Mouse (Mus musculus) limb, embryonic 15.5 days (tissue): ENCODE measurements around the gene Zbtb45. TPM values are rescaled to one million over a fixed set of nuclear protein-coding genes. Genes with fewer than 3 reads are reported as not detected.

ENCODE experiments used
- ATAC-seq: fragments of 200-750 bp; cut with Nextera tagmentation; 2 replicates; pipeline ENCODE4 v1.8.0; 2017; ENCODE audit warnings: low read depth, moderate TSS enrichment; ENCODE audit not compliant: insufficient number of reproducible peaks, low FRiP score, low TSS enrichment
- H3K27ac ChIP-seq: fragments of 300-500 bp; sonication (generic); 2 replicates; pipeline ENCODE4 v1.5.1; 2015; ENCODE audit warnings: moderate library complexity, mild to moderate bottlenecking, inconsistent platforms
- H3K27me3 ChIP-seq: fragments of 300-500 bp; sonication (generic); 2 replicates; pipeline ENCODE4 v1.6.1; 2015; ENCODE audit warnings: inconsistent platforms
- H3K36me3 ChIP-seq: fragments of 300-500 bp; sonication (generic); 2 replicates; pipeline ENCODE4 v1.6.1; 2015; ENCODE audit warnings: inconsistent platforms
- H3K4me1 ChIP-seq: fragments of 300-500 bp; sonication (generic); 2 replicates; pipeline ENCODE4 v1.6.1; 2015; ENCODE audit warnings: inconsistent platforms
- H3K4me2 ChIP-seq: fragments of 300-500 bp; sonication (generic); 2 replicates; pipeline ENCODE4 v1.6.1; 2015; ENCODE audit warnings: mild to moderate bottlenecking, inconsistent platforms
- H3K4me3 ChIP-seq: fragments of 300-500 bp; sonication (generic); 2 replicates; pipeline ENCODE4 v1.5.1; 2015; ENCODE audit warnings: mild to moderate bottlenecking, inconsistent platforms
- H3K9ac ChIP-seq: fragments of 300-500 bp; sonication (generic); 2 replicates; pipeline ENCODE4 v1.6.1; 2015; ENCODE audit warnings: inconsistent platforms
- H3K9me3 ChIP-seq: fragments of 300-500 bp; sonication (generic); 2 replicates; pipeline ENCODE4 v1.6.1; 2016; ENCODE audit warnings: inconsistent platforms
- WGBS: fragments of 180-500 bp; shearing (Covaris S2); methylation state at CpG from one replicate; pipeline ENCODE4 v1.1.7; 2015; 5-methylcytosine and 5-hydroxymethylcytosine counted together
- polyA plus RNA-seq: library from polyadenylated mRNA; unstranded; fragments of >200 nt; fragmentation: Nextera tagmentation; extraction: Ambion mirVana; gene quantifications from 2 replicates; pipeline ENCODE4 v1.2.1, GENCODE M21; 2015

Zbtb45 gene
- polyA plus RNA-seq, 1 experiment from 2014 or later: 23.7 TPM

- no peak overlapping the region for H3K4me3 ChIP-seq
Measured at GRCm38 (mm10) chr7:13031983-13032382, 22.1 kb upstream of the Zbtb45 start.

GRCm38 (mm10) chr7:13031069-13031468 lies 21.2 kb upstream of the Zbtb45 start:
- no peak overlapping the region for H3K4me2 ChIP-seq
- no peaks in the 10 kb centered on the region for H3K9me3 ChIP-seq
- ATAC-seq: no peak
- peaks cover 37% of the 10 kb centered on the region for H3K4me1 ChIP-seq
- H3K9ac ChIP-seq: no peak overlapping the region
- no peaks in the 10 kb centered on the region for H3K27me3 ChIP-seq
- peaks cover 87% of the 10 kb centered on the region for H3K36me3 ChIP-seq
- no peak overlapping the region for H3K27ac ChIP-seq
- WGBS: 67% methylated on average over 5 of the region's 5 CpGs
- no peak overlapping the region for H3K4me3 ChIP-seq

More at GRCm38 (mm10) chr7:13031983-13032382, 22.1 kb upstream of the Zbtb45 start:
- WGBS: 82% methylated on average over 2 of the region's 2 CpGs
- H3K36me3 ChIP-seq: peaks cover 83% of the 10 kb centered on the region
- no peak overlapping the region for H3K9ac ChIP-seq
- no peaks in the 10 kb centered on the region for H3K27me3 ChIP-seq
- H3K27ac ChIP-seq: no peak overlapping the region
- no peak for ATAC-seq
- peaks cover 37% of the 10 kb centered on the region for H3K4me1 ChIP-seq
- H3K4me2 ChIP-seq: no peak overlapping the region
- H3K9me3 ChIP-seq: no peaks in the 10 kb centered on the region

- no peaks in the 10 kb centered on the region for H3K9me3 ChIP-seq
- peaks cover 33% of the 10 kb centered on the region for H3K4me1 ChIP-seq
- 93% methylated on average over 4 of the region's 4 CpGs for WGBS
- H3K27me3 ChIP-seq: no peaks in the 10 kb centered on the region
- no peak overlapping the region for H3K4me3 ChIP-seq
- no peak overlapping the region for H3K4me2 ChIP-seq
- ATAC-seq: no peak
- no peak overlapping the region for H3K27ac ChIP-seq
- H3K9ac ChIP-seq: no peak overlapping the region
- H3K36me3 ChIP-seq: peaks cover 81% of the 10 kb centered on the region
Measured at GRCm38 (mm10) chr7:13028986-13029385, 19.2 kb upstream of the Zbtb45 start.

GRCm38 (mm10) chr7:13025511-13026112 lies 15.8 kb upstream of the Zbtb45 start:
- peak overlapping the region; percentile 97 for H3K4me3 ChIP-seq
- peaks cover 29% of the 10 kb centered on the region for H3K4me1 ChIP-seq
- no peaks in the 10 kb centered on the region for H3K9me3 ChIP-seq
- WGBS: 28% methylated on average over 4 of the region's 4 CpGs
- H3K27ac ChIP-seq: peak overlapping the region; percentile 100; the same call in 1 of the 2 replicates
- H3K27me3 ChIP-seq: no peaks in the 10 kb centered on the region
- H3K9ac ChIP-seq: peak overlapping the region; percentile 95
- no peak for ATAC-seq
- H3K36me3 ChIP-seq: peaks cover 52% of the 10 kb centered on the region
- H3K4me2 ChIP-seq: peak overlapping the region; percentile 89

DNA sequence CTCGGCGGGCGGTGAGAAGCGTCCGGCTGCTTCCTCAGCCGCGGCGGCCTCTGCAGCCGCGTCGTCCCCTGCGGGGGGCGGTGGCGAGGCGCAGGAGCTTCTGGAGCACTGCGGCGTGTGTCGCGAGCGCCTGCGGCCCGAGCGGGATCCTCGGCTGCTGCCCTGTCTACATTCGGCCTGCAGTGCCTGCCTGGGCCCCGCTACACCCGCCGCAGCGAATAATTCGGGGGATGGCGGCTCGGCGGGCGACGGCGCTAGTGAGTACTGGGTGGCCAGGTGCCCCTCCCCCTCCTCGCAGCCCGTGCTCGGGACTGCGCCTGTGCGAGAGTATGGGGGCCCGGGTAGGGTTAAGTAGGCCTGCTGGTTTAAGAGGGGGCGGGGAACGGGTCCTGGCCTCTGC lies 15.0 kb upstream of the Zbtb45 start:
- Histone ChIP-seq H3K27ac (peak overlapping the region; percentile 100), H3K36me3 (peaks cover 44% of the 10 kb centered on the region), H3K27me3 (no peaks in the 10 kb centered on the region), H3K9ac (peak overlapping the region; percentile 95), H3K4me1 (peaks cover 29% of the 10 kb centered on the region), H3K9me3 (no peaks in the 10 kb centered on the region), H3K4me2 (peak overlapping the region; percentile 89), H3K4me3 (peak overlapping the region; percentile 97)
- WGBS: under 1% methylated on average over 41 of the region's 44 CpGs
- peak; percentile 56 for ATAC-seq

- no peaks in the 10 kb centered on the region for H3K27me3 ChIP-seq
- peak; percentile 91 for ATAC-seq
- H3K27ac ChIP-seq: peak overlapping the region; percentile 100
- peak overlapping the region; percentile 95 for H3K9ac ChIP-seq
- H3K4me1 ChIP-seq: peaks cover 29% of the 10 kb centered on the region
- H3K36me3 ChIP-seq: peaks cover 37% of the 10 kb centered on the region
- under 1% methylated on average over 90 of the region's 95 CpGs for WGBS
- H3K4me3 ChIP-seq: peak overlapping the region; percentile 97
- peak overlapping the region; percentile 89 for H3K4me2 ChIP-seq
- H3K9me3 ChIP-seq: no peaks in the 10 kb centered on the region
Measured at GRCm38 (mm10) chr7:13023928-13024731, 14.3 kb upstream of the Zbtb45 start.

DNA sequence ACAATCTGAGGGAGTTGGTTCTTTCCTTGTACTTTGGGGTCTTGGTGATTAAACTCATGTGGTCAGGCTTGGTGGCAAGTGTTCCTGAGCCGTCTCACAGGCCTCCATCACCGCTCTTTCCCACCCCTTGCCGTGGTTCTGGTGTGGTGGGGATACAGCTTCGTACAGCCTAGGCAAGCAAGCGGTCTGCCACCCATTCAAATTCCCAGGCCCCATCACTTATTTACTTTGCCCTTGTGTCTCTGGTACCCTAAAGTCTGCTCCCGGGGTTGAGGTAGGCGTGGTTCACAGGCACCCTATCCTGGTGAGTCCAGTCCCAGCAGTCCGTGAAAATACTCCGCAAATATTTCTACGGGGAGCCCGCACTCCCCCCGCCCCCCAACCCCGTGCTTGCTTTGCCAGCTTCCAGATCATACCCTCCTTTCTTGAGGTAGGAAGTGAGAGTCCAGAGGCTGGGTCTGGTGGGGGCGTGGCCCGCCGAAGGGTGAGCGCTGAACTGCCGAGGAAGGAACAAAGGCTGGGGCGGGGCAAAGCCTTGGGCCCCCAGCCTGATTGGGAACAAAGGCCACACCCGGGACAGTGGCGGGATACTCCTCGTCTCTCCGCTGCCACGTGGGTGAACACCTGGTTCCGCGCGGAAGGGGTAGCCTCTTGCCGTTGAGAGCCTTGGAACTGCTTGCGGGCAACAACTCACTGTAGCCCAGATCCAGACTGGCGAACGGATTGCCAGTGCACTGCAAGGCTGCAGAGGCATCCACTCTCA lies 13.1 kb upstream of the Zbtb45 start:
- H3K27me3 ChIP-seq: no peaks in the 10 kb centered on the region
- peaks cover 25% of the 10 kb centered on the region for H3K36me3 ChIP-seq
- peak overlapping the region; percentile 100 for H3K27ac ChIP-seq
- H3K9ac ChIP-seq: peak overlapping the region; percentile 44
- H3K4me1 ChIP-seq: peaks cover 29% of the 10 kb centered on the region
- peak; percentile 63 for ATAC-seq
- no peaks in the 10 kb centered on the region for H3K9me3 ChIP-seq
- H3K4me2 ChIP-seq: peak overlapping the region; percentile 89
- peak overlapping the region; percentile 97 for H3K4me3 ChIP-seq
- 3% methylated on average over 31 of the region's 31 CpGs for WGBS

GRCm38 (mm10) chr7:13015217-13015616 lies 5.4 kb upstream of the Zbtb45 start:
- 85% methylated on average over 1 of the region's 1 CpGs for WGBS

GRCm38 (mm10) chr7:13014275-13014839 lies 4.5 kb upstream of the Zbtb45 start:
- no peak overlapping the region for H3K4me3 ChIP-seq
- no peak overlapping the region for H3K27ac ChIP-seq
- no peak overlapping the region for H3K4me2 ChIP-seq
- no peaks in the 10 kb centered on the region for H3K27me3 ChIP-seq
- no peaks in the 10 kb centered on the region for H3K36me3 ChIP-seq
- WGBS: 32% methylated on average over 6 of the region's 6 CpGs
- no peaks in the 10 kb centered on the region for H3K9me3 ChIP-seq
- no peak overlapping the region for H3K9ac ChIP-seq
- no peak for ATAC-seq
- H3K4me1 ChIP-seq: peaks cover 7% of the 10 kb centered on the region

More at GRCm38 (mm10) chr7:13015217-13015616, 5.4 kb upstream of the Zbtb45 start:
- H3K9me3 ChIP-seq: no peaks in the 10 kb centered on the region
- no peak for ATAC-seq
- peaks cover 6% of the 10 kb centered on the region for H3K4me1 ChIP-seq
- H3K36me3 ChIP-seq: no peaks in the 10 kb centered on the region
- no peak overlapping the region for H3K9ac ChIP-seq
- H3K27ac ChIP-seq: no peak overlapping the region
- H3K4me2 ChIP-seq: no peak overlapping the region
- no peaks in the 10 kb centered on the region for H3K27me3 ChIP-seq
- no peak overlapping the region for H3K4me3 ChIP-seq

DNA sequence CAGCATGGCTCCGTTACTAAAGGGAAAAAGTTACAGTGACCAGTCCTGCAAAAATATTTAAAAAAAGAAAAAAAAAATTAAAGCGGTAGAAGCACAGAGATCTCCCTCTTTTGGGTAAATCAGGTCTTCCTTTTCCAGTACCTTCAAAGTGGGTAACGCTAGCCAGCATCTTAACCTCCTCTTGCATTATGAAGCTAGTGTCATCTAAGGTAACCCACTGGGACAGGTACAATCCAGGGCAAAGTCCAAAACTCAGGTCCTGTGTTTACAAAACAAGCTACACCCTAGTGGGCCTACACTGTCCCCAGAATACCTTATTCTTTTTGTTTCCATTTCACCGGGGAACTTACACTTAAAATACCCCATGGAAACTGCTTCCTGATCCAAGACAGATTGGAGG lies 3.8 kb upstream of the Zbtb45 start:
- Histone ChIP-seq H3K9ac (no peak overlapping the region), H3K27ac (no peak overlapping the region), H3K36me3 (no peaks in the 10 kb centered on the region), H3K9me3 (no peaks in the 10 kb centered on the region), H3K4me2 (no peak overlapping the region), H3K4me3 (no peak overlapping the region), H3K27me3 (no peaks in the 10 kb centered on the region), H3K4me1 (peaks cover 10% of the 10 kb centered on the region)
- 59% methylated on average over 4 of the region's 4 CpGs for WGBS
- no peak for ATAC-seq

DNA sequence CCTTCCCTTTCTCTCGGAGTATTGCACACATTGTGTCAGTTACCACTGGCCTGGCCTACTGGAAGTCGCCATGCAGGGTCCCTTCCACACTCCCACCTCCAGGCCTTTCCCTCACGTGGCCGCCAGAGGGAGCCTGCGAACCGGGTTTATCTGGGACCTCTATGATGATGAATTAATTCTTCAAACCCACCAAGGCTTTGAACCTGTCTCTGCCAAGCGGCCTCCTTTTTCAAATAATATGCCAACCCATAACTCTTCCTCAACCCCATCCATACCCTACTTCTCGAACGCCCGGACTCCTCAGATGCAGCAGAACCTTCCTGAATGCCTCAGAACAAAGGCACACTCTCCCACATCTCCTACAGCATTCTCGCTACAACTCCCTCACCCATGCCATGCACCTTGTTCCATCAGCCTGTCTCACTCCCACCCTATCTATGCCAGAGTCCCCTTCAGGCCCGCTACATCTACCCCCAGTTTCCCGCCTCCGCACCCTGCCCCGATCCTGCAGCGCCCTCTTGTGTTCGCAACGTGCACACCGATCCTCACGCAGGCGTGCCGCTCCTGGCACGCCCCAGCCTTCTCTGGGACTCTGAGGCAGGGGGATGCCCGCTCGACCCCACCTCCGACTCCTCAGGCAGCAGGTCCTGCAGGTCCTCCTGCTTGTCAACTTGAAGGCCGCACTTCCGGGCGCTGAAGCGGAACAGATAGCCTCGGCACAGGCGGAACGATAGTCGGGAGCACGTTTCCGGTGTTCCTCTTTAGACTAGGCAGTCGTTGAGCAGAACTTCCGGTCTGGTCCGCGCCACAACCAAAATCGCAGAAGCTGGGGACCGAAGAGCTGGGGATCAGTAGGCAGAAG lies 460 bp downstream of the Zbtb45 start:
- ATAC-seq: peak; percentile 86
- peaks cover 33% of the 10 kb centered on the region for H3K4me1 ChIP-seq
- H3K4me3 ChIP-seq: peak overlapping the region; percentile 76
- H3K9ac ChIP-seq: peak overlapping the region; percentile 90
- H3K9me3 ChIP-seq: no peaks in the 10 kb centered on the region
- peaks cover 35% of the 10 kb centered on the region for H3K36me3 ChIP-seq
- H3K27ac ChIP-seq: peak overlapping the region; percentile 98
- WGBS: under 1% methylated on average over 42 of the region's 42 CpGs
- peak overlapping the region; percentile 66 for H3K4me2 ChIP-seq
- H3K27me3 ChIP-seq: no peaks in the 10 kb centered on the region
